Mouse (Mus musculus): ENCODE results near the gene Gls2.
A peak's percentile ranks its signal among the peaks of the same experiment; 100 is the strongest.

The Gls2 gene

DNA sequence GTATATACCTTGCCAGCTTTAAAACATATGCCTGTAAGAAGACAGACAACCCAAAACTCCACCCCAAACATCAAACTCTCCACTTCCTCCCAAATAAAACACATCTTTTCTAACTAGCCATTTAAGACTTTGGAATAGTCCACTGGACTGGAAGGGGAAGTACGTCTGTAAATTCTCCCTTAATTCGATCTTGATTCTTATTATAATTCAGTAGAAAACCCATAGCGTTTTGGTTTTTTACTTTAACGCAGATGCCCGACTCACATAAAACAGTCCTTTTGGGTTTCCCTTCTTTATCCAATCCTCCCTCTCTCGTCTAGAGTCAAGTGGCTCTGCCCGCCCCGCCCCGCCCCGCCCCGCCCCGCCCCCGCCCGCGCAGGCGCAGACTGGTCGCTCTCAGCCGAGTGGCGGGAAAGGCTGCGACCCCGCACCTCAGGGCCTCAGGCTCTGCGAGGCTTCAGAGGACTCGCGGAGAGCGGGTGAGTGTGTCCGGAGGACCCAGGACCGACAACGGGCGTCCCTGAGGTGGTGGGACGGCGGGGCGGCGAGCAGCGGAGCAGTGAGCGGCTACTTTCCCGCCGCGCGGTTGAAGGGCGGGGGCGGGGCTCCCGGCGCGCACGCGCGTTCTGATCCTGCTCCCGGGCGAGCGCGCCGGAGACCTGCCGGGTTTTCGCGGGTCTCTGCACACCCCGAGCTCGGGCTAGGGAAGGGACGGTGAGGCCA lies 37.6 kb downstream of the Gls2 start, which contains the start of gene Timeless:
Gene Timeless, plus strand, starts transcription at position 369 of the 723 bp plus-strand sequence.
- DNase-seq (ENCODE audit: low read depth, low spot score): peak; percentile 89

DNA sequence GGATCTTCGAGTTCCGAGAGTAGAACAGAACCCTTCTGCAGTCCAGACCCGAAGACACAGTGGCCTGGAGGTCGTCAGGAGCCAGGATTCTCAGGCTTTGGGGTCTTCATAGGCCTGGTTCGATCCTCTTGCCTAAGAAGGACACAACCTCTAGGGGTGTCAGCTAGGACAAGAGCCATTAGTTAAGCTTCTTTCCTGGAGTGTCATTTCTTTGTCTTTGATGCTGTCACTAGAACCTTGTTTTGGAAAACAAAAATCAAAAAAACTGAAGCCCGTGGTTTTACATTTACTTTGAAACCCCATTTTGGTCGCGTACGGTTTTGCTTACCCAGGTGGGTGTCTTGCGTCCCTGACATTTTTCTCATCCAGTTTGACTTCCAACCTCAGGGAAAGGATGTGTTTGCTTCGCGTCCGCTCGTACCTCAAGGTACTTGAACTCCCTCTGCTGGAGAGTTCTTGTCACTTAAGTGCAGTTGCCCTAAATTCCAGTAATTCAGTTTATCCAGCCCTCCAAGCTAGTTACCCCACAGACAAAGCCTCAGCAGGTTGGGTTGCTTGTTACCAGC lies 38.2 kb downstream of the Gls2 start:
- DNase-seq (ENCODE audit: low read depth, low spot score): peak; percentile 89

DNA sequence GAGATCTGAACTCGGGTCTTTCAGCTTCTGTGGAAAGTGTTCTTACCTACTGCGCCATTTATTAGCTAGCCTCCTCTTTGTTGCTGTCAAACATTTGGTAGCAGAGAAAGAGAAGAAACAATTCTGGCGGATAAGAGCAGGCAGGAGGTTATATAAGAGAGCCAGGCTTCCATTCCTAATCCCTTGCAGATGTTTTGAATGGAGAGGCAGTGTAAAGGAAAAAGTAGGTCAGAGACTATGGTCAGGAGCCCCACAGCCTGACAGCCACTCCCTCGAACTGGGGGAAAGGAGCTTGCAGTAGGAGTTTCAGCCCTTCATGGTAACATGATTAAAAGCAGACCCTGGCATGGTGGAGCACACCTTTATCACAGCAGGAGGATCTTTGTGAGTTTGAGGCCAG lies 42.1 kb downstream of the Gls2 start:
- no peak for DNase-seq (ENCODE audit: low read depth, low spot score)

DNA sequence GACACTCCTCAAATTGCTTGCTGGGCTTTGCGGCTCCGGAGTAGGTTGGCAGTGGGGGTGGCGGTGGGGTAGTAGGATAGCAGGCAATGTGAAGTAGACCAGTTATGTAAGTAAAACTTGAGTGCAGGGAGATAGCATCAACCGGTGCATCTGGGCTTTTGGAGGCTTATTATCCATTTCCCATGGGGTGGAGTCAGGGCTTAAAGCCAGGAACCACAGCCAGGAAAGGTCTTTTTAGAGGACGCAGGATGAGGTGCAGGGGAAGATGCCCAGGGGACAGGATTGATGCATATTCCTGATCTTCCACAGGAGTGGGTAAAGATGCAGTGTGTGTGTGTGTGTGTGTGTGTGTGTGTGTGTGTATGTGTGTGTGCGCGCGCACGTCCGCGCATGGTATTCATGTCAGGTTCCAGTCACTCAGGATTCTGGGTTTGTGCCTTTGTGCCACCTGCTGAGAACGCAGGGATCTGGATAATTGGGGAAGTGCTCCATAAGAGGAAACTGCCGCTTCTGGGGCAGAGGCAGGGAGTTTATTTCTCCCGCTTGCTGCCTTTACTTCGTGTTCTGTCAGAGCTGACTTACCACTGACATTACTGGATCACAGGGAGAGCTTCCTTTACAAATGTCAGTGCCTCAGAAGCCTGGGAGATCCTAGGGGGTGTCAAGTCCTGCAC lies 43.7 kb downstream of the Gls2 start:
- peak; percentile 37 for DNase-seq (ENCODE audit: low read depth, low spot score)

DNA sequence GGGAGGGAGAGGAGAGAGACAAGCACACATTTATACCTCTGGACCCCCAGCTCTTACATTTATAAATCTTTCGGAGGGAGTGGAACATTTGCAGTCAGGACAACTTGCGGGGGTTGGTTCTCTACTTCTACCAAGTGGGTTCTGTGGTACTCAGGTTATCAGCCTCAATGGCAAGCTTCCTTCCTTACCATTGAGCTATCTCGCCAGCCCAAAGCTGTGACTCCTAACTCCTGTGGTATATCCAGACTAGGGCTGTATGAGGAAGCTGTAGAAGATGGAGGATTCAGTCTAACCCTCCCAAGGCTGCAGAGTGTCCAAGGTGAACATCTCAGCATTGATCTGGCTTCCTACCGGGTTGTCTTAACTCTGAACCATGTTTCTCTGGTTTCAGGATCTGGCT lies 44.9 kb downstream of the Gls2 start:
- no peak for DNase-seq (ENCODE audit: low read depth, low spot score)

DNA sequence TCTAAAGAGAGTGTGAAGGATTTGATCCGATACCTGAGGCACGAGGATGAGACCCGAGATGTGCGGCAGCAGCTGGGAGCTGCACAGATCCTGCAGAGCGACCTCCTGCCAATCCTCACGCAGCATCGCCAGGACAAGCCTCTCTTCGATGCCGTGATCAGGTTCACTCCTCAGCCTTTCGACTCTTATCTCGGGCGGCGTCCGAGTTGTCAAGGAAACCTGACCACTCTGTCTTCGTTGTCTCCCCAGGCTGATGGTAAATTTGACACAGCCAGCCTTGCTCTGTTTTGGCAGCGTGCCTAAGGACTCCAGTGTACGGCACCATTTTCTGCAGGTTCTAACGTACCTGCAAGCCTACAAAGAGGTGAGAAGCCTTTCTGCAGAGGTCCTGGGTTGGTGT lies 45.9 kb downstream of the Gls2 start:
- DNase-seq (ENCODE audit: low read depth, low spot score): no peak

DNA sequence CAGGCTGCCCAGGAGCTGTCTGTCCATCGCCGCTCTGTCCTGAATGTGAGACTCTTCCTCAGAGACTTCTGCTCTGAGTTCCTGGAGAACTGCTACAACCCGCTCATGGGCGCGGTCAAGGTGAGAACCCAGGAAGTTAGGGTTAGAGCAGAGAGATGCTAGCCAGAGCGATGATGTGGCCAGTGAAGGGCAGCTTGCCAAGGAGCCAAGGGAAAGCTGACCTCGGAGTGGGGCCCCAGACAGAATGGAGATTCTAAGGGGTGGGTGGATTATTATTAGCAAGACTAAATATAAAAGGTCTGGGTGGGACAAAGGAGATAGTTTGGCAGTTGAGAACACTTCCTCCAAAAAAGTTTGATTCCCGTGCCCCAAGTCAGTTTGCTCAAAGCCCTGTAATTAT lies 49.0 kb downstream of the Gls2 start:
- DNase-seq (ENCODE audit: low read depth, low spot score): no peak

- DNase-seq (ENCODE audit: low read depth, low spot score): no peak
Measured at GRCm38 (mm10) chr10:128244121-128244520, 49.9 kb downstream of the Gls2 start.

GRCm38 (mm10) chr10:128247020-128247732 lies 52.9 kb downstream of the Gls2 start:
- DNase-seq (ENCODE audit: low read depth, low spot score): peak; percentile 89

DNA sequence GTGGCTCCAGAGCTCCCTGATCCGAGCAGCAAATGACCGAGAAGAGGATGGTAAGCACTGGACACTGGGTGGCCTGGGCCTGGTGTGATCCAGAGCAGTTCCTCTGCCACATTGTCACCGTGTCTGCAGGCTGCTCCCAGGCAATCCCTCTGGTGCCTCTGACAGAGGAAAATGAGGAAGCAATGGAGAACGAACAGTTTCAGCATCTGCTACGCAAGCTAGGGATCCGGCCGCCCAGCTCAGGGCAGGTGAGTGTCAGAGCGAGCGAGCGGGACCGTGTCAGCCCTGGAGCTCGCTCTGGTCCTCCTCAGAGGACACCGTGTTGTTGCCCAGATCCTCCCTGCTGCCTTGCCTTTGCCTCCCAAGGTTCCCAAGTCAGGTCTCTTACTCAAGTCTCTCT lies 56.3 kb downstream of the Gls2 start:
- DNase-seq (ENCODE audit: low read depth, low spot score): peak; percentile 61

DNA sequence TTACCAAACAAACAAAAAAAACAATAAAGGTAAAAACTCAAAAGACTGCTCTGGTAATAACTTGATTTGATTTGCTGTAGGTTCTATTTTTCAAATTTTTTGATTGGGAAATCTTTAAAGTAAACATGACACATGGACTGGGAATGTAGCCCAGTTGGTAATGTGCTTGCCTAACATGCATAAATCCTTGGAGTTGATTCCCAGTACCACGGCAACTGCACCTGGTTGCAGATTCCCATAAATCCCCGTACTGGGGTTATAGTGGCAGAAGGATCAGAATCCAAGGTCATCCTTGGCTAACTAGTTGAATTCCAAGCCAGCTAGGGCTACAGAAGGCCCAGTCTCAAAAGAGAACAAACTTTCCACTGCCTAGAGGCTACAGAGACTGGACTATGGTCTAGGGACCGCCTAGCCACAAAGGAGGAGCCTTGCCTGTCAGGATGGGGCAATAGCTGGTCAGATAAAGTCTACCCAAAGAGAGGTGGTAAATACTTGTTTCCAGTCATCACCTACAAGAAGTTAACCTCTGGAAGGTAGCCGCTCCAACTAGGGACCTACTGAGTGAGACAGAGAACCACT lies 59.5 kb downstream of the Gls2 start, which contains the start of gene Apon:
Gene Apon, plus strand, starts transcription at position 420 of the 579 bp plus-strand sequence.
- DNase-seq (ENCODE audit: low read depth, low spot score): no peak

- DNase-seq (ENCODE audit: low read depth, low spot score): no peak
Measured at GRCm38 (mm10) chr10:128255925-128256324, 61.7 kb downstream of the Gls2 start.

DNA sequence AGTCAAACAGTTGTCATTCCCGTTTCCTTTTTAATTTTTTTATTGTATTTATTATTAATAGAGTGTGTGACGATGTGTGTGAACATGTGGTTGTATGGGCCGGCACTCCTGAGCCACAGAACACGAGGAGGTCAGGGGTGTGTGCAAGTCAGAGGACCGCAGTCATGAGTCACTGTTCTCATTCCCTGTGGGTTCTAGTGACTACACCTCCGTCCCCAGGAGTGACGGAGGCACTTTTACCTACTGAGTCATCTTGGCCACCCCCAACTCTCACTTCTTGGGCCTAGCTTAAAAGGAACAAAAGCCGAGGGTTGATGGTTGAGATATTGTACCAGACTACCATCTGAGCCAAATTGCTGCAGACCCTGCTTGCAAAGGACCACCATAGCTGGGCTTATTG lies 62.1 kb downstream of the Gls2 start:
- no peak for DNase-seq (ENCODE audit: low read depth, low spot score)

- no peak for DNase-seq (ENCODE audit: low read depth, low spot score)
Measured at GRCm38 (mm10) chr10:128258953-128259352, 64.7 kb downstream of the Gls2 start.
